Mouse (Mus musculus) urinary bladder, postnatal 14 days (tissue): ENCODE results near the gene Olfr804.

Experiments used
- DNase-seq: peaks from one replicate; pipeline ENCODE4 v3.0.0; 2021; ENCODE audit warnings: low spot score

Gene Olfr804

DNA sequence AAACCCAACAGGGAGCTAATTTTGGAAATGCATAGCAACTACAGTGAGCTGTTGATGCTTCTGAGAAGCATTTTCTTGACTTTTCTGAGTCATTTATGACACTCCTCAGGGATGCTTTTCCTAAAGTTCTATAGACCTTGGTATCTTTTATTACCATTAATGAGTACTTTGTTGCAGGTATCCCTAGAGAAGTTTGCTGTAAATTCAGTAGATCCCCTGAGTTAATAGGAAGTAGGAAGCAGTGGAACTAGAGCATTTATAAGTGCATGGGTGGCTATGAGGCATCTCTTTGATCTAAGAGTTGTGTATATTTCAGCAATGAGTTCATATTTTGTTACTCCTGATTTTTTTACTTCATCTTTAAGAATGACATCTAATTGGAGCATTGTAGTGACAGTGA is at the start of gene Olfr804:
Gene Olfr804 (plus strand): TSS at position 301 of the 400 bp plus-strand sequence.
- DNase-seq: no peak

GRCm38 (mm10) chr10:129657394-129657793 is 45.6 kb upstream of the Olfr804 start, which contains the start of gene Olfr800:
Olfr800 (plus strand) TSS chr10:129657694.
- DNase-seq: no peak

- DNase-seq: no peak
Observed at GRCm38 (mm10) chr10:129673765-129674164, 29.2 kb upstream of the Olfr804 start, which contains the start of gene Olfr801. Olfr801 (minus strand) TSS chr10:129673865.

GRCm38 (mm10) chr10:129688069-129688468 is 14.9 kb upstream of the Olfr804 start, which contains the start of gene Olfr802:
Olfr802 (minus strand) TSS chr10:129688169.
- DNase-seq: no peak

GRCm38 (mm10) chr10:129694186-129694585 is 8.8 kb upstream of the Olfr804 start, which contains the start of gene Olfr803:
Olfr803 (minus strand) TSS chr10:129694286.
- no peak for DNase-seq

GRCm38 (mm10) chr10:129729275-129729674 is 26.3 kb downstream of the Olfr804 start, which contains the start of gene Olfr805:
Olfr805 (minus strand) TSS chr10:129729375.
- DNase-seq: no peak

- no peak for DNase-seq
Observed at GRCm38 (mm10) chr10:129741821-129742220, 38.8 kb downstream of the Olfr804 start, which contains the start of gene Olfr806. Olfr806 (minus strand) TSS chr10:129741921.

GRCm38 (mm10) chr10:129757693-129758092 is 54.7 kb downstream of the Olfr804 start, which contains the start of gene Olfr807:
Olfr807 (minus strand) TSS chr10:129757793.
- no peak for DNase-seq
